Mouse (Mus musculus): ENCODE data around the gene Gm10681. TPM values are rescaled to one million over a fixed set of nuclear protein-coding genes. Genes with fewer than 3 reads are reported as not detected.

The Gm10681 gene
- polyA plus RNA-seq, 1 experiment: not detected

Other genes starting within 250 kb of the Gm10681 start
- gene Phgdh, start 248.8 kb downstream of the Gm10681 start, polyA plus RNA-seq (2011; ENCODE audit: insufficient read depth, insufficient read length, low read depth, missing spikeins): 118 and 125 TPM in 2 replicates
- gene Zfp697, start 206.3 kb downstream of the Gm10681 start, polyA plus RNA-seq (2011; ENCODE audit: insufficient read depth, insufficient read length, low read depth, missing spikeins): 7.3 and 8.2 TPM in 2 replicates
- gene Gm4450, start 131.7 kb downstream of the Gm10681 start, polyA plus RNA-seq (2011; ENCODE audit: insufficient read depth, insufficient read length, low read depth, missing spikeins): not detected in 2 replicates
- not detected in 2 replicates for gene Hsd3b4, start 78.3 kb downstream of the Gm10681 start, polyA plus RNA-seq (2011; ENCODE audit: insufficient read depth, insufficient read length, low read depth, missing spikeins)
- not detected in 2 replicates for gene Hsd3b5, start 41.4 kb upstream of the Gm10681 start, polyA plus RNA-seq (2011; ENCODE audit: insufficient read depth, insufficient read length, low read depth, missing spikeins)
- 0.34 TPM in 1 of 2 replicates, not detected in the other for gene Hsd3b2, start 135.7 kb upstream of the Gm10681 start, polyA plus RNA-seq (2011; ENCODE audit: insufficient read depth, insufficient read length, low read depth, missing spikeins)
- gene Hsd3b3, start 174.3 kb upstream of the Gm10681 start, polyA plus RNA-seq (2011; ENCODE audit: insufficient read depth, insufficient read length, low read depth, missing spikeins): 0.23 and 0.25 TPM in 2 replicates
- not detected in 2 replicates for gene Hsd3b6, start 225.6 kb upstream of the Gm10681 start, polyA plus RNA-seq (2011; ENCODE audit: insufficient read depth, insufficient read length, low read depth, missing spikeins)

Measured in ES-Bruce4 (cell line).